Mouse (Mus musculus) spleen, adult 2 months (tissue): ENCODE measurements around the gene Tbck. TPM values are rescaled to one million over a fixed set of nuclear protein-coding genes. Genes with fewer than 3 reads are reported as not detected.

Experiments used
- DNase-seq, 2 experiments: peaks; one replicate each; pipeline versions ENCODE4 v3.0.0 to v3.0.0-alpha.2; 2012 to 2021; ENCODE audit warnings: low spot score in 2 of 2, low read depth in 1 of 2
- H3K27ac ChIP-seq: fragments of 200-500 bp; 2 replicates; pipeline ENCODE4 v1.5.1; 2012; ENCODE audit warnings: low read length, inconsistent platforms; ENCODE audit not compliant: insufficient read depth
- H3K27me3 ChIP-seq: fragments of 200-500 bp; 2 replicates; pipeline ENCODE4 v1.6.1; 2012; ENCODE audit warnings: mild to moderate bottlenecking, moderate library complexity, low read length, inconsistent platforms; ENCODE audit not compliant: control insufficient read depth, insufficient read depth
- H3K36me3 ChIP-seq: fragments of 200-500 bp; 2 replicates; pipeline ENCODE4 v1.6.1; 2012; ENCODE audit warnings: mild to moderate bottlenecking, low read length, inconsistent platforms; ENCODE audit not compliant: control insufficient read depth, insufficient read depth
- H3K4me1 ChIP-seq: fragments of 200-500 bp; 2 replicates; pipeline ENCODE4 v1.6.1; 2011; ENCODE audit warnings: inconsistent platforms; ENCODE audit not compliant: control insufficient read depth, insufficient read depth, insufficient read length
- H3K4me3 ChIP-seq: fragments of 200-500 bp; 2 replicates; pipeline ENCODE4 v1.5.1; 2011; ENCODE audit warnings: mild to moderate bottlenecking, inconsistent platforms; ENCODE audit not compliant: insufficient read depth, insufficient read length; ENCODE audit errors: extremely low read depth
- CTCF ChIP-seq: fragments of 200-500 bp; IDR thresholded peaks from 2 replicates; pipeline ENCODE4 v1.5.1; 2011; ENCODE audit warnings: mild to moderate bottlenecking, inconsistent platforms; ENCODE audit not compliant: insufficient read depth, insufficient read length, insufficient replicate concordance; ENCODE audit errors: extremely low read depth
- POLR2A ChIP-seq: fragments of 200-500 bp; IDR thresholded peaks from 2 replicates; pipeline ENCODE4 v1.6.1; 2011; ENCODE audit warnings: low read depth, low read length, inconsistent platforms
- WGBS: fragments of 180-500 bp; shearing (Covaris S2); methylation state at CpG from one replicate; pipeline ENCODE4 v1.1.7; 2018; 5-methylcytosine and 5-hydroxymethylcytosine counted together
- polyA plus RNA-seq: library from polyadenylated mRNA; depleted of rRNA; stranded (reverse); fragments of >200 nt; gene quantifications from 2 replicates; pipeline ENCODE4 v1.2.3, GENCODE M21; 2012

The Tbck gene
- polyA plus RNA-seq, 1 experiment, result 2.8 TPM

DNA sequence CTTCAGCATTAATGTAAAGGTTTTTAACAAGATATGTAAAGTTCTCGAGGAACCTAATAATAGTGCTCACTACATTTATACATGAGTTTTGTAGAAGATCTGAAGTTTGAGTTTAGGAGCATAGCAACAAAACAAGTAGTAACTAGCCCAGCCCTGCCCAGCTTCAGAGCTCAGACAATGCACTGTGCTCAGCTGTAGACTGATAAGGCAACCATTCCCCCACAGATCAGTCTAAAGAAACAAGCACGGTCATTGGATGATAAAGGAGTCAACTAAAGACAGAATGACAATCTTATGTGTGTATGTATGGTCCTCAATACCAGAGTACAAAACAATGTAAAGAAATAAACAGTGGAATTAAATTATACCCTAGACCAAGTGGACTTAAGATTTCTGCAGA, 135.5 kb downstream of the Tbck start:
- Histone ChIP-seq H3K36me3 (peaks cover 3% of the 10 kb centered on the region), H3K4me1 (no peaks in the 10 kb centered on the region), H3K4me3 (no peak overlapping the region), H3K27ac (no peak overlapping the region), H3K27me3 (no peaks in the 10 kb centered on the region)
- no peak for DNase-seq
- no peak for TF ChIP-seq POLR2A
- TF ChIP-seq CTCF, result no peak
- 78% methylated on average over 2 of the region's 2 CpGs for WGBS

DNA sequence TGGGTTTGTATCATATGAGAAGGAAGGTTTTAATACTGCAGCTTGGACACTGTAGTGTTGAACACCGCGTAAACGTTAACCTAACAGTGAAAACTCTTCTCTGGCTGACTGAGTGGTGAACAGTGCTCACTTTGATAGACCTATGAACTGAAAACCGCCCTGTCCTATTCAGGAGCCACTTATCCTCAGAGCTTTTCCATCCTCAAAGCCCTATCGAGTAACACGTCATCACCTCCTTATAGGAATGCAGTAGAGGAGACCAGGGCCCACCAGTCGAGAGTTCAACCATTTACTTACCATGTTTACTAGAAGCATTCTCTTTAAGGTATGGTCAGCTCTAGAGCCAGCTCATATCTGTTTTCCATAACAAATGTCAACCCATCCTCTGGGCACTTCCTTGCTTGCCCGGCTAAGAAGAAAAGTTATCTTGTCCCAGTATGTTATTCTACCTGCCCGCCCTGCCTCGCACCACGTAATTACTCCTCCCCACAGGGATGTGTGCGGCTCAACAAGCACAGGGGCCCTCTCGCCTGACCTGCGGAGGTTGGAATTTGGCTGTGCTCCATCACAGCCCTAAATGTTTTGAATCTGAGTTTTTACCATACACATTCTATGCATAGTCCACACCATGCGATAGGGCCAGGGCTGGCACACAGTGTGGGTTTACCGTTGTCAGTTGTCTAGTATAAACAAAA, 147.4 kb downstream of the Tbck start:
- H3K36me3 ChIP-seq, result peaks cover 2% of the 10 kb centered on the region; the same call in 1 of the 2 replicates
- no peak overlapping the region for H3K27ac ChIP-seq
- no peak for DNase-seq
- no peak overlapping the region for H3K4me3 ChIP-seq
- no peaks in the 10 kb centered on the region for H3K27me3 ChIP-seq
- TF ChIP-seq POLR2A (no peak), CTCF (no peak)
- no peaks in the 10 kb centered on the region for H3K4me1 ChIP-seq
- 96% methylated on average over 16 of the region's 16 CpGs for WGBS

DNA sequence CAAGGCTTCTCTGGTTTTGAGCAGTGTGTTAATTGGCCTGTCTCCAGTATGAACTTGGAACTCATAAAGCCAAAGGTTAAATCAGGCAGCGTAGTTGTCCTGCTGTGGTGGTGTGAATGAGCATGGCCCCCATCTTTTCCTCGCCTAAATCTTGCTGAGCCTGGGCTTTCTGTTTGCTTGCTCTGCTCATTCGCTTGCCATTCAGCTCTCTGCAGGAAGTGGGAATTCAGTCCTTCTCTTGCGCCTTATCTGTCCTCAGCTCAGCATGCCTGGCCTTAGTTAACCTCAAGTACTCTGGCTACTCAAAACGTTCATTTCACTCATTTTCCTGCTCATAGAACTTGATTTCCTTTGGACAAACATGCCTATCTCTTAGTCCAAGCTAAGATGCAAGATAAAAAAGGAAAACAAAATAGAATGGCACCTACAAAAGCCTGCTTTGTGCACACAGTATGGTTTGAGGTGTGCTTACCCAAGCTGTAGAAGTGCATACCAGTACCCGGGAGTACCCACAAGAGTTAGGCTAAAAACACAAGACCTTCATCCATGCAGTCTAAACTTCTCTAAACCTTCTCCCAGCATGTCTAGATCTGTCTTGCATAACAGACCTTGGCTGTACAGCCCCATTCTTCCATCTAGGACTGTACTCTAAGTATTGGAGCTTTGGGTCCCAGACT, 151.3 kb downstream of the Tbck start:
- no peaks in the 10 kb centered on the region for H3K4me1 ChIP-seq
- no peak for DNase-seq
- no peaks in the 10 kb centered on the region for H3K27me3 ChIP-seq
- H3K4me3 ChIP-seq, result no peak overlapping the region
- WGBS, result 77% methylated on average over 6 of the region's 6 CpGs
- TF ChIP-seq POLR2A (no peak), CTCF (no peak)
- H3K27ac ChIP-seq, result no peak overlapping the region
- peaks cover 15% of the 10 kb centered on the region for H3K36me3 ChIP-seq

DNA sequence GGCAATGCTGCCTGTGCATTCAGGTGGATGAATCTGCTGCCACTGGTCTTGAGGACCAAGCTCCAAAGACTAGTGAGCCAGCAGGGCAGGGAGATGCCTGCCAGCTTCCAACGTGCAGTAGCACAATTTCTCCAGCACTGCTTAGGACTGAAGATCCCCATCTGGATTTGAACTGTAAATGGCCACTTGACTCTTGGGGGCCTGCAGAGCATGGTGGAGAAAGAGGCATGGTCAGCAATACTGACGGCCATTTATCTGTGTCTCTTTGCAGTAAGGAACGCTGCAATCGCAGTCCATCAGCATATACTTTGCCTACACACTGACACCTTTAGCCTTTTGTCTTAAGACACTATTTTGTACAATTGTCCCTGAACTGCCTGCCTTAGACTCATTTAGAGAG, 153.2 kb downstream of the Tbck start:
- Histone ChIP-seq H3K27me3 (no peaks in the 10 kb centered on the region), H3K27ac (no peak overlapping the region), H3K4me1 (no peaks in the 10 kb centered on the region), H3K4me3 (no peak overlapping the region), H3K36me3 (peaks cover 15% of the 10 kb centered on the region)
- no peak for TF ChIP-seq CTCF
- no peak for TF ChIP-seq POLR2A
- 89% methylated on average over 4 of the region's 4 CpGs for WGBS
- DNase-seq, result no peak

DNA sequence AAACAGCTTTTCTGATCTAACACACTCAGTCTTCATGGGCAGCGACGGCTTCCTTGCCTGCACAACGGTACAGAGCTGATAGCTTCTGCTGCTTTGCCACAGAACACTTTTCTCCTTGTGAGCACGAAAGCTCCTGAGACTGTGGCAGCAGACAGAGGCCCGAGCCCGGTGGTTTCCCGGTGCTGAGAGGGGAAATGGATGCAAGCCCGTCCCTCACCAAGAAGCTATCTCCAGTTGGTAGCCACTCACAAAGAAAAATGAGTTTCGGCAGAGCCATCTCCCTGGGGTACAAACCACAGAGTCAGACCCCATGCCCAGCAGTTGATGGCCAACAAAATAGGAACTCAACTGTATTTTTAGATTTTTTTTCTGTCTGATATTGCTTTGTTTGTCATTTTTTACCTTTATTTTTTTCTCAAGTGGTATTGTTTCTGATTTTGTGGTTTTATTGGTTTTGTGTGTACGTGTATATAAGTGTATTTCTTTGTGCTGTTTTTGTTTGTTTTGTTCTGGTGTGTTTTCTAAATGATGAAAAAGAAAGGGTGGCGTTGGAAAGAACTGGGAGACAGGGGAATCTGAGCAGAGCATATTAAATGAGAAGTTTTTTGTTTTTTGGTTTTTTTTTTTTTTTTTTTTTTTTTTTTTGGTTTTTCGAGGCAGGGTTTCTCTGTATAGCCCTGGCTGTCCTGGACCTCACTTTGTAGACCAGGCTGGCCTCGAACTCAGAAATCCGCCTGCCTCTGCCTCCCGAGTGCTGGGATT, 154.9 kb downstream of the Tbck start:
- TF ChIP-seq CTCF, result no peak
- TF ChIP-seq POLR2A, result no peak
- no peak overlapping the region for H3K4me3 ChIP-seq
- 84% methylated on average over 15 of the region's 15 CpGs for WGBS
- H3K4me1 ChIP-seq, result no peaks in the 10 kb centered on the region
- H3K27me3 ChIP-seq, result no peaks in the 10 kb centered on the region
- no peak overlapping the region for H3K27ac ChIP-seq
- peaks cover 16% of the 10 kb centered on the region for H3K36me3 ChIP-seq
- no peak for DNase-seq

DNA sequence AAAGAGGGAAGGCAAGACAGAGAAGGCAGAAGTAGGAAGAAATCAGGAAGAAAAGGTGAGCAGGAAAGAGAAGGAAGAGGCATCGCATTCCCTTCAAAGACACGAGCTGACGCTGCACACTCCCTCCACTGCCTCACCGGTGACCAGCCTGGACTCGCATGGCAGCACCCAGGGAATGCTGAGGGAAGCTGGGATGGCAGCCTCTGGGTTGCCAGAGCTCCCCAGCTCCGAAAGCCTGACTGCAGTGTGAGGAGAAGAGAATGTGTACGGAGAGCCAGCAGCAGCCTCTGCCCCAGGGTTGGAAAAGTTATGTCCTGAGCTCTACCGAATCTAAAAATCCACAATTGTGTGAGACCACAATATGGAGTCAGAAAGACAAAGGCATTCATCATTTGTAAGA, 155.6 kb downstream of the Tbck start:
- Histone ChIP-seq H3K4me3 (no peak overlapping the region), H3K4me1 (no peaks in the 10 kb centered on the region), H3K27me3 (no peaks in the 10 kb centered on the region), H3K36me3 (peaks cover 16% of the 10 kb centered on the region), H3K27ac (no peak overlapping the region)
- TF ChIP-seq POLR2A, result no peak
- TF ChIP-seq CTCF, result no peak
- 94% methylated on average over 8 of the region's 8 CpGs for WGBS
- no peak for DNase-seq
